In the genomic region with DNA sequence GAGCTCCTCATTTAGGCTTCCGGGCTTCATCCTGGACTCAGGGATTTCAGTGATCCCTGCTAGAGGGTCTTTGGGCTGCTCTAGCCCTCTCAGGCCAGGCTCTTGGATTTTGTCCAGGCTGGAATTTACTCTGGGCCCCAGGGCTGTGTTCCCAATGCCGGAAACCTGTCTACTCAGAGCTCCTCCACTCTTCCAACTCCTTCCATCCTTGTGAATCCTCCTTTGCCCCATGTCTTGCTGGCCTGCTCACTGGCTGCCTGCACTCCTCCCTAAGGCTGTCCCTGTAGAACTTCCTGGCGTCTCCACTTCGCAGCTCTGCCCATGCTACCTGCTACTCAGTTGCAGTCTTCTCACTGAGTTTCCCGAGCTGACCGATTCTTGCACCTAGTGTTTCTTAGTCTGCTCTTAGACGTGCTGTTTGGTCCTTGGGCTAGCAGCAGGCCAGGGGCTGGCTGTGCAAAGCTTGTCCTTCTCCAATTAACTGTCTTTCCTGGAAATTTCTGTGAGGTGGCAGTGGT, we compare ENCODE assay signal across 8 mouse cellular contexts. TPM values are rescaled to one million over a fixed set of nuclear protein-coding genes. Genes with fewer than 3 reads are reported as not detected.
A peak's percentile ranks its signal among the peaks of the same experiment; 100 is the strongest.
DNase-seq lines count a peak whose midpoint lies in the region; ATAC-seq and TF ChIP-seq lines count a peak whose summit lies in the region.

No protein-coding gene starts in this region.

- peak overlapping the region; percentile 86 for H3K9ac ChIP-seq in neural tube, embryonic 15.5 days (replicated peaks)

- DNase-seq in testis, postnatal 14 days (ENCODE audit: low spot score): no peak
- DNase-seq in kidney, postnatal 10 days: peak; percentile 26
- DNase-seq in gastrocnemius, postnatal 36 days: no peak
- DNase-seq in spleen, postnatal 4 days (ENCODE audit: low spot score in 2 of 2): no peak

- peaks cover 55% of the 10 kb centered on the region for H3K36me3 ChIP-seq in erythroblast, embryonic 14.5 days (ENCODE audit: control insufficient read depth)
- H3K36me3 ChIP-seq in testis, adult 2 months (ENCODE audit: control insufficient read depth, insufficient read depth, low read length): no peaks in the 10 kb centered on the region
- H3K36me3 ChIP-seq in neural tube, embryonic 15.5 days: no peaks in the 10 kb centered on the region

- ATAC-seq in erythroblast, adult 5-6 weeks (replicated peaks; ENCODE audit: low FRiP score, poor library complexity, severe bottlenecking): no peak
- no peak for ATAC-seq in neural tube, embryonic 15.5 days (ENCODE audit: low FRiP score)

- WGBS in neural tube, embryonic 15.5 days: 8% methylated on average over 7 of the region's 7 CpGs

- H3K4me2 ChIP-seq in neural tube, embryonic 15.5 days: peak overlapping the region; percentile 83

- TF ChIP-seq POLR2A in testis, adult 2 months (IDR thresholded peaks at IDR 0.05; ENCODE audit: control insufficient read depth, low read depth, low read length): no peak

- peak overlapping the region; percentile 68 for H3K27ac ChIP-seq in testis, adult 2 months (ENCODE audit: control insufficient read depth, insufficient read depth, low read depth, low read length)
- peak overlapping the region; percentile 75 for H3K27ac ChIP-seq in neural tube, embryonic 15.5 days (replicated peaks)

- H3K9me3 ChIP-seq in erythroblast, embryonic 14.5 days (ENCODE audit: control insufficient read depth, low read length): no peaks in the 10 kb centered on the region
- H3K9me3 ChIP-seq in neural tube, embryonic 15.5 days (replicated peaks): no peaks in the 10 kb centered on the region

- H3K4me1 ChIP-seq in erythroblast, embryonic 14.5 days (ENCODE audit: control insufficient read depth): peaks cover 86% of the 10 kb centered on the region
- H3K4me1 ChIP-seq in testis, adult 2 months (ENCODE audit: control insufficient read depth, insufficient read depth, low read length): peaks cover 25% of the 10 kb centered on the region
- H3K4me1 ChIP-seq in neural tube, embryonic 15.5 days: peaks cover 43% of the 10 kb centered on the region

- intact Hi-C loops in gastrocnemius, postnatal 36 days (cut with DNase I): loop anchor here (5.0 kb wide), 1 partner anchor 200 kb away; no protein-coding TSS in a partner anchor

- TF ChIP-seq CTCF in testis, adult 2 months (IDR thresholded peaks at IDR 0.05; ENCODE audit: control insufficient read depth, insufficient read depth, insufficient replicate concordance, low read depth, low read length): no peak

- peak overlapping the region; percentile 79 for H3K4me3 ChIP-seq in erythroblast, embryonic 14.5 days (replicated peaks)
- H3K4me3 ChIP-seq in testis, adult 2 months (ENCODE audit: control insufficient read depth, low read depth, low read length): peak overlapping the region; percentile 94
- H3K4me3 ChIP-seq in neural tube, embryonic 15.5 days (replicated peaks): peak overlapping the region; percentile 91

- H3K27me3 ChIP-seq in erythroblast, embryonic 14.5 days (ENCODE audit: control insufficient read depth): no peaks in the 10 kb centered on the region
- no peaks in the 10 kb centered on the region for H3K27me3 ChIP-seq in testis, adult 2 months (ENCODE audit: control insufficient read depth, insufficient read depth, low read length)
- H3K27me3 ChIP-seq in neural tube, embryonic 15.5 days (replicated peaks): no peaks in the 10 kb centered on the region

RNA-seq across cellular contexts. Expression of a gene that starts 0.7 kb away (rescaled TPM):
- 59.8 and 102 TPM in 2 replicates for polyA plus RNA-seq in erythroblast, embryonic 14.5 days (2012)
- total RNA-seq in erythroblast, adult 5-6 weeks (2015; ENCODE audit: low replicate concordance): 28.1 and 29.7 TPM in 2 replicates
- total RNA-seq in erythroblast, adult 5-6 weeks (2017; ENCODE audit: low replicate concordance): 21.6 and 45.6 TPM in 2 replicates
- 36.6 and 36.8 TPM in 2 replicates for polyA plus RNA-seq in testis, adult 2 months (2012; rRNA removed)
- polyA plus RNA-seq in neural tube, embryonic 15.5 days (2015; fragmentation: Nextera tagmentation; extraction: Ambion mirVana): 30.4 and 47.4 TPM in 2 replicates
- total RNA-seq in gastrocnemius, postnatal 36 days (2021): 100 to 1,000 TPM; 172 to 192 TPM

RNA-seq across cellular contexts. Expression of a gene that starts 18.0 kb away (rescaled TPM):
- 15.0 and 24.8 TPM in 2 replicates for polyA plus RNA-seq in erythroblast, embryonic 14.5 days (2012)
- total RNA-seq in erythroblast, adult 5-6 weeks (2015; ENCODE audit: low replicate concordance): 6.1 and 7.1 TPM in 2 replicates
- total RNA-seq in erythroblast, adult 5-6 weeks (2017; ENCODE audit: low replicate concordance): 2.4 and 4.5 TPM in 2 replicates
- polyA plus RNA-seq in testis, adult 2 months (2012; rRNA removed): 34.6 and 39.6 TPM in 2 replicates
- polyA plus RNA-seq in neural tube, embryonic 15.5 days (2015; fragmentation: Nextera tagmentation; extraction: Ambion mirVana): 23.6 and 23.9 TPM in 2 replicates
- total RNA-seq in gastrocnemius, postnatal 36 days (2021): 1 to 10 TPM; 6.8 to 9.6 TPM

RNA-seq across cellular contexts. Expression of a gene that starts 53.5 kb away (rescaled TPM):
- 1.3 and 1.8 TPM in 2 replicates for polyA plus RNA-seq in erythroblast, embryonic 14.5 days (2012)
- 1.9 and 8.8 TPM in 2 replicates for total RNA-seq in erythroblast, adult 5-6 weeks (2015; ENCODE audit: low replicate concordance)
- total RNA-seq in erythroblast, adult 5-6 weeks (2017; ENCODE audit: low replicate concordance): 7.2 and 13.5 TPM in 2 replicates
- polyA plus RNA-seq in testis, adult 2 months (2012; rRNA removed): 15.6 TPM in 2 replicates
- 56.4 and 61.7 TPM in 2 replicates for polyA plus RNA-seq in neural tube, embryonic 15.5 days (2015; fragmentation: Nextera tagmentation; extraction: Ambion mirVana)
- 10 to 100 TPM; 37.7 to 41.3 TPM for total RNA-seq in gastrocnemius, postnatal 36 days (2021)
